In the genomic region with DNA sequence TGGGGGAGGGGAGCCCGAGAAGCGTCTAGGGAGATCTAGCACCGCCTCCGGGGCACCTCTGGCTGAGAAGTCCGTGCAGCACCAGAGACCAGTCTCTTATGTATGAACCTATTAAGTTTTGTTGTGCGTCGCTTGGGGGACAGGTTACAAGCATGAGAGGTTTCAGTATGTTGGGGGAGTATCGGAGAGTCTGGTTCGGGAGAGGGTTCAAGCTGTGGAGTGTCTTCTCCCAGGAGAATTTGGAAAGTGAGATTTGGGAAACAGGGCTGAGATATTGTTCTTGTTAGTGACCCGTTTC, we compare ENCODE assay signal across 9 mouse cellular contexts. TPM values are rescaled to one million over a fixed set of nuclear protein-coding genes. Genes with fewer than 3 reads are reported as not detected.
DNase-seq lines count a peak whose midpoint lies in the region; ATAC-seq and TF ChIP-seq lines count a peak whose summit lies in the region.
"Had no signal": no experiment of that assay in that cellular context is flagged by ENCODE, and none has a peak within 500 bp of the region (broad histone marks: within the 10 kb centered on the region; RNA-seq: fewer than 3 reads in every experiment).

No protein-coding gene starts in this region.

- H3K27me3 ChIP-seq in intestine, postnatal 0 days (replicated peaks; ENCODE audit: control insufficient read depth, insufficient read depth, low read length): 0 out of 2 replicates have a peak, but pooled peaks cover 2% of the 10 kb centered on the region
- no peaks in the 10 kb centered on the region for H3K27me3 ChIP-seq in neural tube, embryonic 12.5 days (replicated peaks)

- 1% methylated on average over 10 of the region's 10 CpGs for WGBS in intestine, postnatal 0 days
- WGBS in neural tube, embryonic 12.5 days: 2% methylated on average over 10 of the region's 10 CpGs

- H3K9me3 ChIP-seq in intestine, postnatal 0 days (ENCODE audit: control insufficient read depth): no peaks in the 10 kb centered on the region
- H3K9me3 ChIP-seq in neural tube, embryonic 12.5 days: no peaks in the 10 kb centered on the region
- H3K9me3 ChIP-seq: G1E had no signal

- peak overlapping the region; percentile 55; the same call in 1 of the 2 replicates for H3K9ac ChIP-seq in intestine, postnatal 0 days (ENCODE audit: low read depth, low read length)
- H3K9ac ChIP-seq in neural tube, embryonic 12.5 days: peak overlapping the region; percentile 84

- DNase-seq in frontal cortex, adult 2 months (ENCODE audit: extremely low spot score in 1 of 2, low spot score in 1 of 2): no peak
- DNase-seq in urinary bladder, postnatal 14 days (ENCODE audit: low spot score): peak; percentile 38
- no peak for DNase-seq in urinary bladder, adult 2 months (ENCODE audit: low spot score)
- no peak for DNase-seq in B cell, adult 2 months
- DNase-seq in spleen, postnatal 4 days (ENCODE audit: low spot score in 2 of 2): no peak

- no peaks in the 10 kb centered on the region for H3K4me1 ChIP-seq in intestine, postnatal 0 days (replicated peaks; ENCODE audit: control insufficient read depth, insufficient read depth, low read length)
- peaks cover 14% of the 10 kb centered on the region for H3K4me1 ChIP-seq in neural tube, embryonic 12.5 days

- no peaks in the 10 kb centered on the region for H3K36me3 ChIP-seq in intestine, postnatal 0 days (ENCODE audit: control insufficient read depth, insufficient read depth)
- no peaks in the 10 kb centered on the region for H3K36me3 ChIP-seq in neural tube, embryonic 12.5 days
- H3K36me3 ChIP-seq: G1E had no signal

- H3K27ac ChIP-seq in intestine, postnatal 0 days (ENCODE audit: low read depth, low read length): no peak overlapping the region
- H3K27ac ChIP-seq in neural tube, embryonic 12.5 days: no peak overlapping the region

- peak overlapping the region; percentile 75 for H3K4me3 ChIP-seq in intestine, postnatal 0 days (ENCODE audit: low read depth, low read length)
- H3K4me3 ChIP-seq in neural tube, embryonic 12.5 days: peak overlapping the region; percentile 76

- ATAC-seq in frontal cortex, adult (ENCODE audit: low TSS enrichment): peak; percentile 25
- ATAC-seq in intestine, postnatal 0 days: no peak
- peak; percentile 29 for ATAC-seq in neural tube, embryonic 12.5 days (ENCODE audit: low FRiP score, low read depth)

- no peak for TF ChIP-seq CTCF in intestine, postnatal 0 days (IDR thresholded peaks at IDR 0.05; ENCODE audit: low read depth)

- peak overlapping the region; percentile 99 for H3K4me2 ChIP-seq in intestine, postnatal 0 days (replicated peaks; ENCODE audit: low read depth)
- peak overlapping the region; percentile 82 for H3K4me2 ChIP-seq in neural tube, embryonic 12.5 days (replicated peaks)

RNA-seq across cellular contexts. Expression of a gene that starts 1.3 kb away (rescaled TPM):
- polyA plus RNA-seq in frontal cortex, adult 2 months (2012; rRNA removed): 14.3 and 17.2 TPM in 2 replicates
- 12.2 and 13.2 TPM in 2 replicates for polyA plus RNA-seq in urinary bladder, adult 2 months (2012; rRNA removed)
- polyA plus RNA-seq in intestine, postnatal 0 days (2015; fragmentation: Nextera tagmentation; extraction: Ambion mirVana): 0.38 and 0.53 TPM in 2 replicates
- 2.5 and 2.8 TPM in 2 replicates for polyA plus RNA-seq in neural tube, embryonic 12.5 days (2016; fragmentation: Nextera tagmentation; extraction: Ambion mirVana)
- polyA plus RNA-seq: G1E had no signal
